Mouse (Mus musculus): ENCODE data around the gene Cpm. TPM values are rescaled to one million over a fixed set of nuclear protein-coding genes. Genes with fewer than 3 reads are reported as not detected.

Cpm gene
- polyA plus RNA-seq, 2 experiments, result 3.9 to 9.1 TPM

DNA sequence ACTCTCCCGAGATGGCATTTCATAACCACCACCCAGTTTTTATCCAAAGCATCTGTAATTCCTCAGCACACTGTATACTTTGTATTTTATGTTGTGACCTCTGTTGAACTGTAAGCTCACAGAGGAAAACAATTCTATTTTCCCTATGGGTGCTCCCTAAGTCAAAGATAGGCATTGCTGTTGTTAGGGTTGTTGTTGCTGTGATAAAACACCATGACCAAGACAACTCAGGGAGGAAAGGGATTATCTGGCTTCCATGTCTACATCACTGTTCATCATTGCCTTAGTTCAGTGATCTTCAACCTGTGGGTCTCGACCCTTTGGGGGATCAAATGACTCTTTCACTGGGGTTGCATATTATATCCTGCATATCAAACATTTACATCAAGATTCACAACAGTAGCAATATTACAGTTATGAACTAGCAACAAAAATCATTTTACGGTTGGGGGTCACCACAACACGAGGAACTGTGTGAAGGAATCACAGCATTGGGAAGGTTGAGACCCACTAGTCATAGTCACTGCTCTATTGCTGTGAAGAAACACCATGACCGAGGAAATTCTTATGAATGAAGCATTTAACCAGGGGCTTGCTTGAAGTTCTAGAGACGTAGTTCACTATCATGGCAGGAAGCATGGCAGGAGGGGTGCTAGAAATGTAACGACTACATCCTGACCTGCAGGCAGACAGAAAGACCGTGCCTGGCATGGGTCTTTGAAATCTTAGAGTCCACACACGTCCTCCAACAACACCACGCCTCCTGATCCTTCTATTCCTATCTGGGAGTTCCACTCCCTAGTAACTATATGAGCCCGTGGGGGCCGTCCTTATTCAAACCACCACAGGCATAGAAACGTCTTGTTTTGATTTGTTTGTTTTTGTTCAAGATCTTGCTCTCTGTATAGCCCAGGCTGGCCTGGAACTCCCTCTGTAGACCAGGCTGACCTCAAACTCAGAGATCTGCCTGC lies 38.7 kb upstream of the Cpm start:
- H3K9me3 ChIP-seq (ENCODE audit: control insufficient read depth, low read length), result no peaks in the 10 kb centered on the region
- H3K9ac ChIP-seq (replicated peaks), result no peak overlapping the region
- H3K27me3 ChIP-seq (ENCODE audit: control insufficient read depth, insufficient read depth, low read length), result no peaks in the 10 kb centered on the region
- no peak overlapping the region for H3K4me3 ChIP-seq (ENCODE audit: insufficient read depth in 1 of 2, low read depth in 2 of 2, low read length in 2 of 2)
- ATAC-seq (ENCODE audit: insufficient read depth), result no peak
- no peak overlapping the region for H3K27ac ChIP-seq
- DNase-seq (ENCODE audit: low read depth in 3 of 3, low spot score in 3 of 3), result no peak
- H3K4me2 ChIP-seq (ENCODE audit: low read depth), result no peak overlapping the region
- no peaks in the 10 kb centered on the region for H3K4me1 ChIP-seq (replicated peaks; ENCODE audit: control insufficient read depth in 2 of 2, insufficient read depth in 2 of 2, low read length in 1 of 2)
- TF ChIP-seq CTCF (IDR thresholded peaks at IDR 0.05; ENCODE audit: low read depth) (no peak), EP300 (IDR thresholded peaks at IDR 0.05; ENCODE audit: low read depth) (no peak)
- no peaks in the 10 kb centered on the region for H3K36me3 ChIP-seq (replicated peaks; ENCODE audit: control insufficient read depth, insufficient read depth, low read depth)
- WGBS (ENCODE audit: insufficient replicate concordance), result 55% methylated on average over 13 of the region's 13 CpGs

DNA sequence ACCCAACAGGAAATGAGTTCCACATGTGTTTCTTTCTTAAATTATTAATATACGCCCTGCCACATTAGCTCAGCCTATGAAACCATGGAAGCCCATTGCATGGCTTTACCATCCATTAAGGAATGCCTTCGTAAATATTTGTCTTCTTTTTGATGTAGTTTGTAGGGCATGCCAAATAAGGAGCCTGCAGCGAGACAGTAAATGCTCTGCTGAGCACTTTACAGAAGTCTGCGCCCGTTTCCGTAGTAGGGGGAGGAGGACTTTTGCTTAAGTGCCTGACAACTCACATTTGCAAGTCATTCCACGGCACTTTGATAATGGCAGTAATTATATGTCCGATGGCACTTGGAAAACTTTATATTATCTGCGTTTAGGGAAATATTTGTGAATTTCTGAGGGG lies 37.5 kb upstream of the Cpm start:
- H3K36me3 ChIP-seq (replicated peaks; ENCODE audit: control insufficient read depth, insufficient read depth, low read depth), result no peaks in the 10 kb centered on the region
- DNase-seq (ENCODE audit: low read depth in 3 of 3, low spot score in 3 of 3) (no peak), ATAC-seq (ENCODE audit: insufficient read depth) (no peak)
- TF ChIP-seq EP300 (IDR thresholded peaks at IDR 0.05; ENCODE audit: low read depth) (no peak), CTCF (IDR thresholded peaks at IDR 0.05; ENCODE audit: low read depth) (no peak)
- H3K9me3 ChIP-seq (ENCODE audit: control insufficient read depth, low read length), result no peaks in the 10 kb centered on the region
- H3K4me1 ChIP-seq (replicated peaks; ENCODE audit: control insufficient read depth in 2 of 2, insufficient read depth in 2 of 2, low read length in 1 of 2), result no peaks in the 10 kb centered on the region
- no peak overlapping the region for H3K9ac ChIP-seq (replicated peaks)
- no peak overlapping the region for H3K4me2 ChIP-seq (ENCODE audit: low read depth)
- no peaks in the 10 kb centered on the region for H3K27me3 ChIP-seq (ENCODE audit: control insufficient read depth, insufficient read depth, low read length)
- WGBS (ENCODE audit: insufficient replicate concordance), result 59% methylated on average over 9 of the region's 9 CpGs
- H3K27ac ChIP-seq, result no peak overlapping the region
- H3K4me3 ChIP-seq (ENCODE audit: insufficient read depth in 1 of 2, low read depth in 2 of 2, low read length in 2 of 2), result no peak overlapping the region

DNA sequence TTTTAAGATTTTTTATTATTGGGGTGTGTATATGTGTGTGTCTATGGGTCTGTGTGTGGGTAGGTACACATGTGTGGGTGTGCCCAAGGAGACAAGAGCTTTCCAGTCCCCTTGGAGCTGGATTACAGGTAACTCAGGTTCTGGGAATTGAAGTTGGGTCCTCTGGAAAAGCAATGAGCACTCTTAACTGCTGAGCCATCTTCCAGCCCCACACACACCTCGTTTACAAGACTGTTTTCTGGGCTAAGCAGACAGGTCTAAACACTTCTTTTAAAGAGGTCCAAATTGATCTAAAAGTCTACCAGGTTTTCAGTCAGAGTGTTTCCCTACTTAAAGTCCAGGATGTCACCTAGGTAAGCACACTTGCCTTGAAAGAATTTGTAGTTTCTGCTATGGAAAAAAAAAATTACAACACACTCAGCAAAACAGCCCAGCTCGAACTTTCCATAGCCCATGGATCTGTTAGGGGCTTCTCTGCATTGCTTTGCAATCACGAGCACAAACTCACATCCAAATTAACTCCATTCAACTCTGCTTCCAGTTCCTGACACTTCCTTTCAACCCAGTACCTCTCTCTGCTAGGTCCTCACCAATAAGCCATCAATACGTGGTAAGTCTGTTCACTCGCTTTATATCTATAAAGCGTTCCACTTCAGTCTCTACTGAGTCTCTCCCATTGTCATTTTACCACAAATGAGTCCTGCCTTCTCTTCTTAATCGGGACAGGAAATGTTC lies 36.8 kb upstream of the Cpm start:
- H3K9ac ChIP-seq (replicated peaks), result no peak overlapping the region
- no peak overlapping the region for H3K4me3 ChIP-seq (ENCODE audit: insufficient read depth in 1 of 2, low read depth in 2 of 2, low read length in 2 of 2)
- H3K4me1 ChIP-seq (replicated peaks; ENCODE audit: control insufficient read depth in 2 of 2, insufficient read depth in 2 of 2, low read length in 1 of 2), result no peaks in the 10 kb centered on the region
- TF ChIP-seq CTCF (IDR thresholded peaks at IDR 0.05; ENCODE audit: low read depth), result no peak
- TF ChIP-seq EP300 (IDR thresholded peaks at IDR 0.05; ENCODE audit: low read depth), result no peak
- no peaks in the 10 kb centered on the region for H3K36me3 ChIP-seq (replicated peaks; ENCODE audit: control insufficient read depth, insufficient read depth, low read depth)
- no peaks in the 10 kb centered on the region for H3K27me3 ChIP-seq (ENCODE audit: control insufficient read depth, insufficient read depth, low read length)
- ATAC-seq (ENCODE audit: insufficient read depth) (no peak), DNase-seq (ENCODE audit: low read depth in 3 of 3, low spot score in 3 of 3) (no peak)
- no peaks in the 10 kb centered on the region for H3K9me3 ChIP-seq (ENCODE audit: control insufficient read depth, low read length)
- 52% methylated on average over 7 of the region's 7 CpGs for WGBS (ENCODE audit: insufficient replicate concordance)
- no peak overlapping the region for H3K27ac ChIP-seq
- no peak overlapping the region for H3K4me2 ChIP-seq (ENCODE audit: low read depth)

DNA sequence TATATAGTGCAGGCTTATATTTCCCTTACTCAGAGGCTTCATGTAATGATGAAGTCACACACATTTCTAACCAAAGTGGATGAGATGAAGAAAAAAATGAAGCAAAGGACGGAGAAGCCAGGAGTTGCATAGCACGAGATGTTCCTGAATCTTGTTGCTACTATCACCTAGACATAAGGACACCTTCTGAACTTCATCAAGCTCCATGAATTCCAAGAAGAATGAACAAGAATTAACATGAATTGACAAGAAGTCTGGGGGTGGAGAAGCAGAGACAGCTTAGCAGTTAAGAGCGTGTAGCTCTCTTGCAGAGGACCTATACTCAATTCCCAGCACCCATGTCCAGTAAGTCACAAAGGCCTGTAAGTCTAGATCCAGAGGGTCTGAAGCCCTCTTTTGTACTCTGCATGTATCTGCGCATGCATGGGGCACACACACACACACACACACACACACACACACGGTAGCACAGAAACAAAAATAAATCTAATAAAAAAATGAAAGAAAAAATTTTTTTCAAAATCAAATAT lies 36.2 kb upstream of the Cpm start:
- H3K4me3 ChIP-seq (ENCODE audit: insufficient read depth in 1 of 2, low read depth in 2 of 2, low read length in 2 of 2), result no peak overlapping the region
- ATAC-seq (ENCODE audit: insufficient read depth), result no peak
- H3K4me2 ChIP-seq (ENCODE audit: low read depth), result no peak overlapping the region
- no peak for TF ChIP-seq EP300 (IDR thresholded peaks at IDR 0.05; ENCODE audit: low read depth)
- no peak overlapping the region for H3K9ac ChIP-seq (replicated peaks)
- H3K4me1 ChIP-seq (replicated peaks; ENCODE audit: control insufficient read depth in 2 of 2, insufficient read depth in 2 of 2, low read length in 1 of 2), result no peaks in the 10 kb centered on the region
- no peaks in the 10 kb centered on the region for H3K27me3 ChIP-seq (ENCODE audit: control insufficient read depth, insufficient read depth, low read length)
- DNase-seq (ENCODE audit: low read depth in 3 of 3, low spot score in 3 of 3), result no peak
- no peaks in the 10 kb centered on the region for H3K36me3 ChIP-seq (replicated peaks; ENCODE audit: control insufficient read depth, insufficient read depth, low read depth)
- H3K27ac ChIP-seq, result no peak overlapping the region
- H3K9me3 ChIP-seq (ENCODE audit: control insufficient read depth, low read length), result no peaks in the 10 kb centered on the region
- 72% methylated on average over 5 of the region's 5 CpGs for WGBS (ENCODE audit: insufficient replicate concordance)

DNA sequence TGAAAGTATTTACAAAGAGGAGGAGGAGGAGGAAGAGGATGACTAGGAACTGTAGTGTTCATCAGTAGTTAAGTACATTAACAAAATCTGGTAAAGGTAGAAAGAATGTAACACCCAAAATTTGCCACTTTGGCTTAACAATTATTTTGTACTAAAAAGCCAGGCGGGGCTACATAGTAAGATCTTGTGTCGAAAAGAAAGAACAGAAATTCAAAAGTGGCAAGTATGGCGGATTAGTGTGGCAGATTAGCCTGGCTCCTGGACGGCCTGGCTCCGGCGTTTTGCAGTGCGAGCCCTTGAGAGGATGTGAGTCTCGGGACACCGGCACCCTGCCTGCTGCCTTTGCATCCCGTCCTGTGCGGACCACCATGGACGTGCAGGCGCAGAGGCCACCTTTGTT lies 35.4 kb upstream of the Cpm start:
- H3K9ac ChIP-seq (replicated peaks), result no peak overlapping the region
- WGBS (ENCODE audit: insufficient replicate concordance), result 76% methylated on average over 13 of the region's 13 CpGs
- H3K9me3 ChIP-seq (ENCODE audit: control insufficient read depth, low read length), result no peaks in the 10 kb centered on the region
- no peak for ATAC-seq (ENCODE audit: insufficient read depth)
- DNase-seq (ENCODE audit: low read depth in 3 of 3, low spot score in 3 of 3), result no peak
- H3K36me3 ChIP-seq (replicated peaks; ENCODE audit: control insufficient read depth, insufficient read depth, low read depth), result no peaks in the 10 kb centered on the region
- no peak overlapping the region for H3K4me2 ChIP-seq (ENCODE audit: low read depth)
- H3K27me3 ChIP-seq (ENCODE audit: control insufficient read depth, insufficient read depth, low read length), result no peaks in the 10 kb centered on the region
- no peaks in the 10 kb centered on the region for H3K4me1 ChIP-seq (replicated peaks; ENCODE audit: control insufficient read depth in 2 of 2, insufficient read depth in 2 of 2, low read length in 1 of 2)
- TF ChIP-seq CTCF (IDR thresholded peaks at IDR 0.05; ENCODE audit: low read depth), result no peak
- TF ChIP-seq EP300 (IDR thresholded peaks at IDR 0.05; ENCODE audit: low read depth), result no peak
- H3K4me3 ChIP-seq (ENCODE audit: insufficient read depth in 1 of 2, low read depth in 2 of 2, low read length in 2 of 2), result no peak overlapping the region
- H3K27ac ChIP-seq, result no peak overlapping the region

All from liver, embryonic 14.5 days (tissue).